Mouse (Mus musculus): ENCODE results near the gene Gltp.

Gltp gene

GRCm38 (mm10) chr5:114702403-114703392 is 11.9 kb upstream of the Gltp start:
- peak; percentile 25 for DNase-seq (ENCODE audit: low read depth, low spot score)

GRCm38 (mm10) chr5:114699015-114699414 is 8.2 kb upstream of the Gltp start:
- no peak for DNase-seq (ENCODE audit: low read depth, low spot score)

- DNase-seq (ENCODE audit: low read depth, low spot score): no peak
Measured at GRCm38 (mm10) chr5:114698044-114698746, 7.4 kb upstream of the Gltp start.

- no peak for DNase-seq (ENCODE audit: low read depth, low spot score)
Measured at GRCm38 (mm10) chr5:114696939-114697338, 6.2 kb upstream of the Gltp start.

GRCm38 (mm10) chr5:114695775-114696174 is 5.0 kb upstream of the Gltp start:
- DNase-seq (ENCODE audit: low read depth, low spot score): peak; percentile 58

- peak; percentile 59 for DNase-seq (ENCODE audit: low read depth, low spot score)
Measured at GRCm38 (mm10) chr5:114689700-114690366, 951 bp downstream of the Gltp start.

- DNase-seq (ENCODE audit: low read depth, low spot score): no peak
Measured at GRCm38 (mm10) chr5:114688703-114689102, 2.1 kb downstream of the Gltp start.

- DNase-seq (ENCODE audit: low read depth, low spot score): peak; percentile 46
Measured at GRCm38 (mm10) chr5:114687901-114688300, 2.9 kb downstream of the Gltp start.

GRCm38 (mm10) chr5:114686726-114687210 is 4.0 kb downstream of the Gltp start:
- DNase-seq (ENCODE audit: low read depth, low spot score): no peak

GRCm38 (mm10) chr5:114685986-114686385 is 4.8 kb downstream of the Gltp start:
- DNase-seq (ENCODE audit: low read depth, low spot score): no peak

- DNase-seq (ENCODE audit: low read depth, low spot score): peak; percentile 26
Measured at GRCm38 (mm10) chr5:114681717-114682116, 9.1 kb downstream of the Gltp start.

GRCm38 (mm10) chr5:114680676-114681285 is 10.0 kb downstream of the Gltp start:
- DNase-seq (ENCODE audit: low read depth, low spot score): peak; percentile 74

GRCm38 (mm10) chr5:114679841-114680591 is 10.8 kb downstream of the Gltp start:
- DNase-seq (ENCODE audit: low read depth, low spot score): peak; percentile 42

GRCm38 (mm10) chr5:114674594-114674993 is 16.2 kb downstream of the Gltp start:
- DNase-seq (ENCODE audit: low read depth, low spot score): no peak

GRCm38 (mm10) chr5:114673114-114673513 is 17.7 kb downstream of the Gltp start:
- peak; percentile 44 for DNase-seq (ENCODE audit: low read depth, low spot score)

GRCm38 (mm10) chr5:114669014-114669413 is 21.8 kb downstream of the Gltp start:
- DNase-seq (ENCODE audit: low read depth, low spot score): no peak

GRCm38 (mm10) chr5:114667228-114667856 is 23.4 kb downstream of the Gltp start:
- peak; percentile 100 for DNase-seq (ENCODE audit: low read depth, low spot score)

GRCm38 (mm10) chr5:114666659-114667058 is 24.1 kb downstream of the Gltp start:
- DNase-seq (ENCODE audit: low read depth, low spot score): no peak

- no peak for DNase-seq (ENCODE audit: low read depth, low spot score)
Measured at GRCm38 (mm10) chr5:114664750-114665149, 26.0 kb downstream of the Gltp start.

GRCm38 (mm10) chr5:114664139-114664538 is 26.6 kb downstream of the Gltp start:
- DNase-seq (ENCODE audit: low read depth, low spot score): no peak

Data from CD4-positive, CD25-positive, alpha-beta regulatory T cell, adult 2 months (primary cell).